Comparison of ENCODE assay signal across 9 mouse cellular contexts in genomic region chr2:144086183-144086847, GRCm38 (mm10). TPM values are rescaled to one million over a fixed set of nuclear protein-coding genes. Genes with fewer than 3 reads are reported as not detected.
DNase-seq lines count a peak whose midpoint lies in the region; ATAC-seq and TF ChIP-seq lines count a peak whose summit lies in the region.
"Had no signal": no experiment of that assay in that cellular context is flagged by ENCODE, and none has a peak within 500 bp of the region (broad histone marks: within the 10 kb centered on the region; RNA-seq: fewer than 3 reads in every experiment).

No protein-coding gene starts in this region.

- peak overlapping the region; percentile 25 for H3K27ac ChIP-seq in ES-Bruce4 (ENCODE audit: insufficient read depth, low read length)
- H3K27ac ChIP-seq in heart, embryonic 13.5 days (replicated peaks) = peak overlapping the region; percentile 73
- H3K27ac ChIP-seq in kidney, postnatal 0 days = peak overlapping the region; percentile 32
- peak overlapping the region; percentile 30; the same call in 1 of the 2 replicates for H3K27ac ChIP-seq in midbrain, embryonic 15.5 days
- H3K27ac ChIP-seq: liver, embryonic 13.5 days had no signal

- H3K36me3 ChIP-seq in ES-Bruce4 (ENCODE audit: control insufficient read depth, insufficient read depth, low read length, poor library complexity, severe bottlenecking) = no peaks in the 10 kb centered on the region
- no peaks in the 10 kb centered on the region for H3K36me3 ChIP-seq in heart, embryonic 13.5 days
- H3K36me3 ChIP-seq in kidney, postnatal 0 days (ENCODE audit: insufficient read depth, low read length) = no peaks in the 10 kb centered on the region
- H3K36me3 ChIP-seq in midbrain, embryonic 15.5 days (replicated peaks) = no peaks in the 10 kb centered on the region
- H3K36me3 ChIP-seq: liver, embryonic 13.5 days had no signal

- 22% methylated on average over 18 of the region's 18 CpGs for WGBS in heart, embryonic 13.5 days
- 25% methylated on average over 18 of the region's 18 CpGs for WGBS in kidney, postnatal 0 days
- 29% methylated on average over 18 of the region's 18 CpGs for WGBS in midbrain, embryonic 15.5 days

- peak; percentile 69 for DNase-seq in adrenal gland, postnatal 14 days
- DNase-seq in kidney, postnatal 0 days (ENCODE audit: low spot score) = peak; percentile 37
- no peak for DNase-seq in right cerebral cortex, postnatal 14 days
- DNase-seq in cerebellum, adult 9-11 months = no peak
- no peak for DNase-seq in spleen, postnatal 4 days (ENCODE audit: low spot score in 2 of 2)
- DNase-seq: liver, embryonic 13.5 days had no signal

- H3K9me3 ChIP-seq in ES-Bruce4 (replicated peaks; ENCODE audit: control insufficient read depth, insufficient read depth, low read length, poor library complexity, severe bottlenecking) = no peaks in the 10 kb centered on the region
- H3K9me3 ChIP-seq in heart, embryonic 13.5 days = no peaks in the 10 kb centered on the region
- H3K9me3 ChIP-seq in kidney, postnatal 0 days (replicated peaks; ENCODE audit: low read length) = no peaks in the 10 kb centered on the region
- no peaks in the 10 kb centered on the region for H3K9me3 ChIP-seq in midbrain, embryonic 15.5 days
- H3K9me3 ChIP-seq: liver, embryonic 13.5 days had no signal

- H3K9ac ChIP-seq in ES-Bruce4 (ENCODE audit: low read depth, poor library complexity, severe bottlenecking) = peak overlapping the region; percentile 59
- no peak overlapping the region for H3K9ac ChIP-seq in heart, embryonic 13.5 days
- H3K9ac ChIP-seq in kidney, postnatal 0 days (ENCODE audit: low read depth, low read length) = no peak overlapping the region
- no peak overlapping the region for H3K9ac ChIP-seq in midbrain, embryonic 15.5 days
- H3K9ac ChIP-seq: liver, embryonic 13.5 days had no signal

- H3K27me3 ChIP-seq in ES-Bruce4 (ENCODE audit: control insufficient read depth, insufficient read depth, low read length, poor library complexity, severe bottlenecking) = no peaks in the 10 kb centered on the region
- peaks cover 35% of the 10 kb centered on the region for H3K27me3 ChIP-seq in heart, embryonic 13.5 days (replicated peaks)
- no peaks in the 10 kb centered on the region for H3K27me3 ChIP-seq in kidney, postnatal 0 days (ENCODE audit: insufficient read depth, low read length)
- no peaks in the 10 kb centered on the region for H3K27me3 ChIP-seq in midbrain, embryonic 15.5 days (replicated peaks)
- H3K27me3 ChIP-seq: liver, embryonic 13.5 days had no signal

- ATAC-seq in heart, embryonic 13.5 days (ENCODE audit: extremely low read depth, insufficient number of reproducible peaks, low FRiP score, low TSS enrichment) = peak; percentile 54; the same call in 1 of the 2 replicates
- peak; percentile 54; the same call in 1 of the 2 replicates for ATAC-seq in kidney, postnatal 0 days (replicated peaks; ENCODE audit: low FRiP score, low read depth)
- no peak for ATAC-seq in midbrain, embryonic 15.5 days (replicated peaks)

- peak overlapping the region; percentile 11; the same call in 1 of the 2 replicates for H3K4me2 ChIP-seq in heart, embryonic 13.5 days
- H3K4me2 ChIP-seq in kidney, postnatal 0 days (ENCODE audit: low read length) = no peak overlapping the region
- no peak overlapping the region for H3K4me2 ChIP-seq in midbrain, embryonic 15.5 days
- H3K4me2 ChIP-seq: liver, embryonic 13.5 days had no signal

- peak; percentile 54; the same call in 1 of the 2 replicates for TF ChIP-seq EP300 in ES-Bruce4 (IDR thresholded peaks at IDR 0.05; ENCODE audit: insufficient read depth, low read depth, low read length)

- H3K4me1 ChIP-seq in ES-Bruce4 (ENCODE audit: control insufficient read depth, insufficient read depth, low read length) = peaks cover 4% of the 10 kb centered on the region
- peaks cover 16% of the 10 kb centered on the region for H3K4me1 ChIP-seq in heart, embryonic 13.5 days
- H3K4me1 ChIP-seq in kidney, postnatal 0 days (replicated peaks; ENCODE audit: insufficient read depth, low read length) = peaks cover 16% of the 10 kb centered on the region; the same call in 1 of the 2 replicates
- peaks cover 5% of the 10 kb centered on the region; the same call in 1 of the 2 replicates for H3K4me1 ChIP-seq in midbrain, embryonic 15.5 days

- no peak for TF ChIP-seq CTCF in ES-Bruce4 (IDR thresholded peaks at IDR 0.05; ENCODE audit: low read depth, low read length)
- TF ChIP-seq CTCF in kidney, postnatal 0 days (IDR thresholded peaks at IDR 0.05; ENCODE audit: low read depth) = no peak

- no peak for TF ChIP-seq POLR2A in ES-Bruce4 (IDR thresholded peaks at IDR 0.05; ENCODE audit: insufficient read depth, low read length)

- no peak overlapping the region for H3K4me3 ChIP-seq in ES-Bruce4 (ENCODE audit: low read depth, low read length)
- no peak overlapping the region for H3K4me3 ChIP-seq in heart, embryonic 13.5 days
- no peak overlapping the region for H3K4me3 ChIP-seq in kidney, postnatal 0 days (replicated peaks; ENCODE audit: low read depth, low read length)
- H3K4me3 ChIP-seq in midbrain, embryonic 15.5 days = no peak overlapping the region
- H3K4me3 ChIP-seq: liver, embryonic 13.5 days had no signal

RNA-seq across cellular contexts. Expression of gene Banf2, which starts 53.5 kb away (rescaled TPM):
- not detected in 2 replicates for polyA plus RNA-seq in ES-Bruce4 (2011; ENCODE audit: insufficient read depth, insufficient read length, low read depth, missing spikeins)
- total RNA-seq in adrenal gland, postnatal 14 days (2021) = not detected in 2 replicates
- not detected in 2 replicates for polyA plus RNA-seq in heart, embryonic 13.5 days (2015; fragmentation: Nextera tagmentation; extraction: Ambion mirVana)
- polyA plus RNA-seq in kidney, postnatal 0 days (2015; fragmentation: Nextera tagmentation; extraction: Ambion mirVana) = not detected in 2 replicates
- polyA plus RNA-seq in midbrain, embryonic 15.5 days (2015; fragmentation: Nextera tagmentation; extraction: Ambion mirVana) = not detected in 2 replicates
- polyA plus RNA-seq: liver, embryonic 13.5 days had no signal

Comparison
In these comparisons a context has a peak if more than half of its experiments do, and no peak if none do; other contexts are left out.
1. DNase-seq: peak in adrenal gland, postnatal 14 days (single experiment) and kidney, postnatal 0 days (single experiment); none in right cerebral cortex, postnatal 14 days (single experiment), cerebellum, adult 9-11 months (single experiment) and spleen, postnatal 4 days (0 of 2).
2. Peak in every context shown above with its lines, with median percentiles within 50 percentile points of each other: H3K27ac ChIP-seq.